Mouse (Mus musculus): ENCODE measurements at regions not wholly inside any gene's neighbourhood (a gene's known extent, or its start where the extent isn't known, plus 50 kb on each side); places are given as distances from the start of the nearest gene placed in this dataset.
"Not testable (repeated sequence)": the region's sequence is repeated elsewhere in the genome, so short reads cannot be mapped to it uniquely, and the experiment has no call there.

DNA sequence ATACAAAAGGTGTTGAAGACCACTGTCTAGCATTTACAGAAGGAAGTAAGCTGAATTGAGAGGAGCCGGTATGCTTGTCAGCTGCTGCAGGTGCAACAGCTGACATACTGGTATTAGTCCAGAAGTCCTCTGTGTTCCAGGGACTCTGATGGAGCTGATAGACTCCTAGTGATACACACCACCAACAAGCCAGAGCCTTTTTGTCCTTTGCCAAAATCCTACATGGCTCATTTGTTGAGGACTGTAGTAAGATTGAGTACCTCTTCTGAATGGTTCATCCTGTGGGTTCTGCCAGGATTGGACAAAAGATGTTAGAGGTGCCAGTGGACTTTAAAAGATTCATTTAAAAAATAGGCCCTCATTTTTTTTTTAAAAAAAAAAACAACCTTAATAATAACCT, 129.4 kb upstream of the Tmem185a start:
- ATAC-seq (replicated peaks; ENCODE audit: low FRiP score, low TSS enrichment, poor library complexity, severe bottlenecking): no peak

GRCm38 (mm10) chrX:70582344-70582743, 105.4 kb upstream of the Tmem185a start:
- not testable (repeated sequence) for ATAC-seq (replicated peaks; ENCODE audit: low FRiP score, low TSS enrichment, poor library complexity, severe bottlenecking)

DNA sequence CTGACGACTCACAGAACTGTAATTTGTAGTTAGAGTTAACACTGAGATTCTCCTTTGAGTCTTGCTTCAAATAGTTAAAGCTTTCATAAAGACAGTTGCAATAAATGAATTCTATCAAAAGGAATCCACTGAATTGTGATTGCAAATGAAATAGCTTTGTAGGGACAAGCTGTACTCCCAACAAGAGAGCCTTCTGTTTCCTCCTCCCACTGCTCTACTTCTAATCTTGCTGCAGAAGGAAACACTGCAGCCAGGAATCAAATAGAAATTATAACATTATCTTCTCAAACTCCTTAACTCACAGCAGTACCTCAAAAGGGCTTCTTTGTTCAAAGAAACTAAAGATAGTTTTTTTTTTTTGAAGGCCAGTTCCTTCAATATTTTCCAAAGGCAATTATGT, 103.2 kb upstream of the Tmem185a start:
- no peak for ATAC-seq (replicated peaks; ENCODE audit: low FRiP score, low TSS enrichment, poor library complexity, severe bottlenecking)

- peak; percentile 90 for ATAC-seq (replicated peaks; ENCODE audit: low FRiP score, low TSS enrichment, poor library complexity, severe bottlenecking)
Observed at GRCm38 (mm10) chrX:70574243-70574642, 97.3 kb upstream of the Tmem185a start.

DNA sequence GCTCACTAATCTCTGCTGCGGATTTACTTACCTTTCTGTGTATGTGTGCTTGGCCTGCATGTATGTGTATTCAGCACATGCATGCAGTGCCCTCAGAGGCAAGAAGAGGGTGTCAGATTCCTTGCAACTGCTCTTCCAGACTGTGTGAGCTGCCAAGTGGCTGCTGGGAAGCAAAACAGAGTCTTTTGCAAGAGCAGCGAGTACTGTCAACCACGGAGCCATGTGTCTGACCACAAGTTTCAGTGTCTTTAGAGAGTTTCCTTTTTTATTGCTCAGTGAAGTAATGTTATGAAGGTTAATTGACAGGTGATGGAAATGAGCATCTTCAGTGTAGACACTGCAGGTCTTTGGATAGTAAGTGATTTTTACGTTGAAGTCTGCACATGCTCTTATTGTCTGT, 93.6 kb upstream of the Tmem185a start:
- ATAC-seq (replicated peaks; ENCODE audit: low FRiP score, low TSS enrichment, poor library complexity, severe bottlenecking): not testable (repeated sequence)

- peak; percentile 82 for ATAC-seq (replicated peaks; ENCODE audit: low FRiP score, low TSS enrichment, poor library complexity, severe bottlenecking)
Observed at GRCm38 (mm10) chrX:70569339-70569979, 92.5 kb upstream of the Tmem185a start.
